In genomic region chr17:86166567-86167319, GRCm38 (mm10) we compare ENCODE assay signal across 8 mouse cellular contexts. TPM values are rescaled to one million over a fixed set of nuclear protein-coding genes. Genes with fewer than 3 reads are reported as not detected.
DNase-seq lines count a peak whose midpoint lies in the region; ATAC-seq lines count a peak whose summit lies in the region.

No protein-coding gene starts in this region.

- peak overlapping the region; percentile 92 for H3K9ac ChIP-seq in embryonic facial prominence, embryonic 14.5 days (ENCODE audit: low read depth, low read length)
- H3K9ac ChIP-seq in heart, embryonic 12.5 days, result peak overlapping the region; percentile 92
- H3K9ac ChIP-seq in kidney, embryonic 16.5 days (replicated peaks; ENCODE audit: low read length), result peak overlapping the region; percentile 83
- H3K9ac ChIP-seq in liver, embryonic 15.5 days, result peak overlapping the region; percentile 64
- peak overlapping the region; percentile 80 for H3K9ac ChIP-seq in neural tube, embryonic 12.5 days
- H3K9ac ChIP-seq in stomach, embryonic 16.5 days (ENCODE audit: low read length), result peak overlapping the region; percentile 93

- peaks cover 29% of the 10 kb centered on the region for H3K4me1 ChIP-seq in embryonic facial prominence, embryonic 14.5 days (ENCODE audit: control insufficient read depth, insufficient read depth, low read length)
- peaks cover 53% of the 10 kb centered on the region for H3K4me1 ChIP-seq in heart, embryonic 12.5 days (replicated peaks)
- peaks cover 42% of the 10 kb centered on the region for H3K4me1 ChIP-seq in kidney, embryonic 16.5 days (ENCODE audit: insufficient read depth, low read length)
- H3K4me1 ChIP-seq in liver, embryonic 15.5 days (replicated peaks), result peaks cover 32% of the 10 kb centered on the region
- peaks cover 32% of the 10 kb centered on the region for H3K4me1 ChIP-seq in neural tube, embryonic 12.5 days
- peaks cover 23% of the 10 kb centered on the region for H3K4me1 ChIP-seq in stomach, embryonic 16.5 days (ENCODE audit: control insufficient read depth, insufficient read depth, low read length)

- H3K4me3 ChIP-seq in embryonic facial prominence, embryonic 14.5 days (ENCODE audit: low read depth, low read length), result peak overlapping the region; percentile 79
- peak overlapping the region; percentile 85 for H3K4me3 ChIP-seq in heart, embryonic 12.5 days
- H3K4me3 ChIP-seq in kidney, embryonic 16.5 days (ENCODE audit: low read length), result peak overlapping the region; percentile 70
- H3K4me3 ChIP-seq in liver, embryonic 15.5 days (replicated peaks), result peak overlapping the region; percentile 74
- H3K4me3 ChIP-seq in neural tube, embryonic 12.5 days, result peak overlapping the region; percentile 72
- peak overlapping the region; percentile 83 for H3K4me3 ChIP-seq in stomach, embryonic 16.5 days (replicated peaks; ENCODE audit: low read length)

- no peaks in the 10 kb centered on the region for H3K9me3 ChIP-seq in embryonic facial prominence, embryonic 14.5 days (ENCODE audit: control insufficient read depth, low read length)
- H3K9me3 ChIP-seq in heart, embryonic 12.5 days (replicated peaks), result no peaks in the 10 kb centered on the region
- no peaks in the 10 kb centered on the region for H3K9me3 ChIP-seq in kidney, embryonic 16.5 days (ENCODE audit: low read length)
- H3K9me3 ChIP-seq in liver, embryonic 15.5 days (replicated peaks), result no peaks in the 10 kb centered on the region
- H3K9me3 ChIP-seq in neural tube, embryonic 12.5 days, result no peaks in the 10 kb centered on the region
- no peaks in the 10 kb centered on the region for H3K9me3 ChIP-seq in stomach, embryonic 16.5 days (replicated peaks; ENCODE audit: control insufficient read depth, low read length)

- H3K36me3 ChIP-seq in embryonic facial prominence, embryonic 14.5 days (ENCODE audit: control insufficient read depth, insufficient read depth, low read length), result no peaks in the 10 kb centered on the region
- H3K36me3 ChIP-seq in heart, embryonic 12.5 days, result no peaks in the 10 kb centered on the region
- H3K36me3 ChIP-seq in kidney, embryonic 16.5 days (ENCODE audit: insufficient read depth, low read length), result no peaks in the 10 kb centered on the region
- H3K36me3 ChIP-seq in liver, embryonic 15.5 days (replicated peaks), result no peaks in the 10 kb centered on the region
- no peaks in the 10 kb centered on the region for H3K36me3 ChIP-seq in neural tube, embryonic 12.5 days
- no peaks in the 10 kb centered on the region for H3K36me3 ChIP-seq in stomach, embryonic 16.5 days (ENCODE audit: control insufficient read depth, insufficient read depth, low read length)

- peak overlapping the region; percentile 98 for H3K27ac ChIP-seq in embryonic facial prominence, embryonic 14.5 days (replicated peaks; ENCODE audit: low read depth, low read length)
- peak overlapping the region; percentile 99 for H3K27ac ChIP-seq in heart, embryonic 12.5 days (ENCODE audit: poor library complexity, severe bottlenecking)
- peak overlapping the region; percentile 98 for H3K27ac ChIP-seq in kidney, embryonic 16.5 days (ENCODE audit: low read length)
- peak overlapping the region; percentile 85 for H3K27ac ChIP-seq in liver, embryonic 15.5 days (replicated peaks)
- peak overlapping the region; percentile 86 for H3K27ac ChIP-seq in neural tube, embryonic 12.5 days
- H3K27ac ChIP-seq in stomach, embryonic 16.5 days (ENCODE audit: low read length), result peak overlapping the region; percentile 98

- peak; percentile 83 for DNase-seq in A20 (ENCODE audit: low read depth, low spot score)
- peak; percentile 81 for DNase-seq in adrenal gland, adult 8-10 months
- peak; percentile 83 for DNase-seq in embryonic facial prominence, embryonic 14.5 days (ENCODE audit: low spot score)

- peak; percentile 41 for ATAC-seq in embryonic facial prominence, embryonic 14.5 days (ENCODE audit: low read depth)
- peak; percentile 65 for ATAC-seq in heart, embryonic 12.5 days (ENCODE audit: insufficient number of reproducible peaks, low FRiP score)
- ATAC-seq in kidney, embryonic 16.5 days (ENCODE audit: low FRiP score, low TSS enrichment), result peak; percentile 60
- ATAC-seq in liver, embryonic 15.5 days (ENCODE audit: insufficient read depth), result peak; percentile 55
- peak; percentile 76 for ATAC-seq in neural tube, embryonic 12.5 days (ENCODE audit: low FRiP score, low read depth)
- ATAC-seq in stomach, embryonic 16.5 days (ENCODE audit: insufficient read depth, low FRiP score), result peak; percentile 49

- WGBS in embryonic facial prominence, embryonic 14.5 days, result 0% methylated on average over 33 of the region's 46 CpGs
- WGBS in heart, embryonic 12.5 days, result under 1% methylated on average over 44 of the region's 46 CpGs
- WGBS in kidney, embryonic 16.5 days, result under 1% methylated on average over 46 of the region's 46 CpGs
- under 1% methylated on average over 46 of the region's 46 CpGs for WGBS in liver, embryonic 15.5 days (ENCODE audit: insufficient replicate concordance)
- under 1% methylated on average over 46 of the region's 46 CpGs for WGBS in neural tube, embryonic 12.5 days
- WGBS in stomach, embryonic 16.5 days, result under 1% methylated on average over 46 of the region's 46 CpGs

- peak overlapping the region; percentile 92 for H3K4me2 ChIP-seq in embryonic facial prominence, embryonic 14.5 days (ENCODE audit: low read depth, low read length)
- H3K4me2 ChIP-seq in heart, embryonic 12.5 days, result peak overlapping the region; percentile 97
- H3K4me2 ChIP-seq in kidney, embryonic 16.5 days (replicated peaks; ENCODE audit: low read depth, low read length), result peak overlapping the region; percentile 93
- H3K4me2 ChIP-seq in liver, embryonic 15.5 days, result peak overlapping the region; percentile 89
- peak overlapping the region; percentile 90 for H3K4me2 ChIP-seq in neural tube, embryonic 12.5 days (replicated peaks)
- H3K4me2 ChIP-seq in stomach, embryonic 16.5 days (ENCODE audit: low read depth, low read length), result peak overlapping the region; percentile 97

- no peaks in the 10 kb centered on the region for H3K27me3 ChIP-seq in embryonic facial prominence, embryonic 14.5 days (replicated peaks; ENCODE audit: control insufficient read depth, insufficient read depth, low read length)
- H3K27me3 ChIP-seq in heart, embryonic 12.5 days (replicated peaks), result no peaks in the 10 kb centered on the region
- H3K27me3 ChIP-seq in kidney, embryonic 16.5 days (ENCODE audit: insufficient read depth, low read length), result no peaks in the 10 kb centered on the region
- H3K27me3 ChIP-seq in liver, embryonic 15.5 days, result peaks cover 55% of the 10 kb centered on the region
- 0 out of 2 replicates have a peak, but pooled peaks cover 3% of the 10 kb centered on the region for H3K27me3 ChIP-seq in neural tube, embryonic 12.5 days (replicated peaks)
- no peaks in the 10 kb centered on the region; the same call in 1 of the 2 replicates for H3K27me3 ChIP-seq in stomach, embryonic 16.5 days (ENCODE audit: control insufficient read depth, insufficient read depth, low read length)

RNA-seq across cellular contexts. Expression of gene Prkce, which starts 0.8 kb away (rescaled TPM):
- 10 to 100 TPM; 17.6 to 26.9 (median 22.3) TPM for total RNA-seq in adrenal gland, adult 8-10 months (2022)
- 8.7 and 9.7 TPM in 2 replicates for polyA plus RNA-seq in embryonic facial prominence, embryonic 14.5 days (2014; fragmentation: Nextera tagmentation; extraction: Ambion mirVana)
- polyA plus RNA-seq in heart, embryonic 12.5 days (2016; fragmentation: Nextera tagmentation; extraction: Ambion mirVana), result 12.0 and 14.6 TPM in 2 replicates
- polyA plus RNA-seq in kidney, embryonic 16.5 days (2015; fragmentation: Nextera tagmentation; extraction: Ambion mirVana), result 5.5 and 5.9 TPM in 2 replicates
- 0.79 and 1.1 TPM in 2 replicates for polyA plus RNA-seq in liver, embryonic 15.5 days (2015; fragmentation: Nextera tagmentation; extraction: Ambion mirVana)
- polyA plus RNA-seq in neural tube, embryonic 12.5 days (2016; fragmentation: Nextera tagmentation; extraction: Ambion mirVana), result 17.7 and 20.7 TPM in 2 replicates
- polyA plus RNA-seq in stomach, embryonic 16.5 days (2015; fragmentation: Nextera tagmentation; extraction: Ambion mirVana), result 4.0 and 4.4 TPM in 2 replicates

RNA-seq across cellular contexts. Expression of gene Srbd1, which starts 21.8 kb away (rescaled TPM):
- total RNA-seq in adrenal gland, adult 8-10 months (2022), result 10 to 100 TPM; 21.8 to 28.0 (median 25.7) TPM
- polyA plus RNA-seq in embryonic facial prominence, embryonic 14.5 days (2014; fragmentation: Nextera tagmentation; extraction: Ambion mirVana), result 8.8 and 9.3 TPM in 2 replicates
- polyA plus RNA-seq in heart, embryonic 12.5 days (2016; fragmentation: Nextera tagmentation; extraction: Ambion mirVana), result 13.1 and 14.0 TPM in 2 replicates
- 21.0 and 22.3 TPM in 2 replicates for polyA plus RNA-seq in kidney, embryonic 16.5 days (2015; fragmentation: Nextera tagmentation; extraction: Ambion mirVana)
- polyA plus RNA-seq in liver, embryonic 15.5 days (2015; fragmentation: Nextera tagmentation; extraction: Ambion mirVana), result 6.4 and 8.0 TPM in 2 replicates
- polyA plus RNA-seq in neural tube, embryonic 12.5 days (2016; fragmentation: Nextera tagmentation; extraction: Ambion mirVana), result 18.3 and 20.0 TPM in 2 replicates
- polyA plus RNA-seq in stomach, embryonic 16.5 days (2015; fragmentation: Nextera tagmentation; extraction: Ambion mirVana), result 14.0 and 14.3 TPM in 2 replicates

Comparison
In these comparisons a context has a peak if more than half of its experiments do, and no peak if none do; other contexts are left out.
1. Peak in every context shown above with its lines: DNase-seq, ATAC-seq, H3K4me3 ChIP-seq and H3K27ac ChIP-seq.